Mouse (Mus musculus) lung, postnatal 0 days (tissue): ENCODE measurements around the gene Mthfd1l.

Experiments used
- CTCF ChIP-seq: IDR thresholded peaks from 2 replicates; pipeline ENCODE4 v1.5.1; 2016; ENCODE audit warnings: antibody characterized with exemption, mild to moderate bottlenecking
- EP300 ChIP-seq: IDR thresholded peaks from 2 replicates; pipeline ENCODE4 v1.6.1; 2016; ENCODE audit warnings: antibody characterized with exemption, mild to moderate bottlenecking, control low read depth

GRCm38 (mm10) chr10:4211067-4211447 lies 238.1 kb downstream of the Mthfd1l start:
- TF ChIP-seq CTCF (no peak), EP300 (no peak)
